Mouse (Mus musculus) gastrocnemius, postnatal 4 days (tissue): ENCODE results near the gene Rec114. TPM values are rescaled to one million over a fixed set of nuclear protein-coding genes. Genes with fewer than 3 reads are reported as not detected.

Experiments
- DNase-seq, 2 experiments: peaks; one replicate each; pipeline ENCODE4 v3.0.0; 2021 to 2022; ENCODE audit warnings: low spot score in 2 of 2, mixed read lengths in 2 of 2
- long read RNA-seq, 2 experiments: library from polyadenylated mRNA; stranded (forward); transcript quantifications; one replicate each; pipeline ENCODE4 v2.0.0; 2021
- total RNA-seq, 2 experiments: library from RNA; stranded (reverse); gene quantifications; 2 replicates each; pipeline ENCODE4 v1.2.3; 2021

The Rec114 gene
- total RNA-seq = not detected
- long read RNA-seq, experiment 1 = 0 reads
- long read RNA-seq, experiment 2, partial matches to known transcripts = 0 of 5 reads
- long read RNA-seq, experiment 2, other reads (novel, unspliced or antisense) = 4 of 5 reads

- no peak for DNase-seq
Observed at GRCm38 (mm10) chr9:58743702-58744248, at the start of gene Rec114. Rec114 (minus strand) TSS chr9:58743964.

GRCm38 (mm10) chr9:58789476-58789875 lies 45.7 kb upstream of the Rec114 start:
- no peak for DNase-seq

- DNase-seq = no peak
Observed at GRCm38 (mm10) chr9:58775363-58775762, 31.6 kb upstream of the Rec114 start.

GRCm38 (mm10) chr9:58774761-58775160 lies 31.0 kb upstream of the Rec114 start:
- no peak for DNase-seq

GRCm38 (mm10) chr9:58769943-58770342 lies 26.2 kb upstream of the Rec114 start:
- DNase-seq = no peak

GRCm38 (mm10) chr9:58766959-58767955 lies 23.5 kb upstream of the Rec114 start:
- no peak for DNase-seq

- DNase-seq = no peak
Observed at GRCm38 (mm10) chr9:58764354-58764753, 20.6 kb upstream of the Rec114 start.

- DNase-seq = no peak
Observed at GRCm38 (mm10) chr9:58763114-58763513, 19.4 kb upstream of the Rec114 start.

GRCm38 (mm10) chr9:58762086-58762485 lies 18.3 kb upstream of the Rec114 start:
- DNase-seq = no peak

GRCm38 (mm10) chr9:58758754-58759153 lies 15.0 kb upstream of the Rec114 start:
- no peak for DNase-seq

GRCm38 (mm10) chr9:58756371-58757132 lies 12.8 kb upstream of the Rec114 start:
- no peak for DNase-seq

GRCm38 (mm10) chr9:58753606-58754005 lies 9.8 kb upstream of the Rec114 start:
- no peak for DNase-seq

- DNase-seq = no peak
Observed at GRCm38 (mm10) chr9:58748142-58748541, 4.4 kb upstream of the Rec114 start.

- no peak for DNase-seq
Observed at GRCm38 (mm10) chr9:58747328-58747755, 3.6 kb upstream of the Rec114 start.

- DNase-seq = no peak
Observed at GRCm38 (mm10) chr9:58742692-58743091, 1.1 kb downstream of the Rec114 start.

- no peak for DNase-seq
Observed at GRCm38 (mm10) chr9:58741369-58741768, 2.4 kb downstream of the Rec114 start.

GRCm38 (mm10) chr9:58739791-58740190 lies 4.0 kb downstream of the Rec114 start:
- DNase-seq = no peak

- no peak for DNase-seq
Observed at GRCm38 (mm10) chr9:58723165-58723564, 20.6 kb downstream of the Rec114 start.

- no peak for DNase-seq
Observed at GRCm38 (mm10) chr9:58722151-58722550, 21.6 kb downstream of the Rec114 start.

- DNase-seq = no peak
Observed at GRCm38 (mm10) chr9:58721021-58721420, 22.7 kb downstream of the Rec114 start.

GRCm38 (mm10) chr9:58720167-58720566 lies 23.6 kb downstream of the Rec114 start:
- DNase-seq = no peak
